Mouse (Mus musculus) left cerebral cortex, adult 18-20 months (tissue): ENCODE measurements around the gene Prdm16. TPM values are rescaled to one million over a fixed set of nuclear protein-coding genes. Genes with fewer than 3 reads are reported as not detected.

Experiments
- DNase-seq, 2 experiments: peaks; one replicate each; pipeline ENCODE4 v3.0.0; 2021 to 2022; ENCODE audit warnings: low spot score in 2 of 2, mixed read lengths in 1 of 2
- total RNA-seq, 2 experiments: library from RNA; stranded (reverse); gene quantifications; 2 replicates each; pipeline ENCODE4 v1.2.3; 2021

The Prdm16 gene
- total RNA-seq, 2 experiments from 2014 or later: 8.3 to 8.8 TPM

GRCm38 (mm10) chr4:154607724-154608123 lies 28.9 kb downstream of the Prdm16 start:
- no peak for DNase-seq

- DNase-seq: no peak
Observed at GRCm38 (mm10) chr4:154604442-154604830, 32.2 kb downstream of the Prdm16 start.

- DNase-seq: no peak
Observed at GRCm38 (mm10) chr4:154603663-154604441, 32.8 kb downstream of the Prdm16 start.

- no peak for DNase-seq
Observed at GRCm38 (mm10) chr4:154602409-154602808, 34.3 kb downstream of the Prdm16 start.

- DNase-seq: no peak
Observed at GRCm38 (mm10) chr4:154601006-154601405, 35.7 kb downstream of the Prdm16 start.

- DNase-seq: no peak
Observed at GRCm38 (mm10) chr4:154599977-154600376, 36.7 kb downstream of the Prdm16 start.

- DNase-seq: no peak
Observed at GRCm38 (mm10) chr4:154598357-154598756, 38.3 kb downstream of the Prdm16 start.

- DNase-seq: no peak
Observed at GRCm38 (mm10) chr4:154596805-154597204, 39.9 kb downstream of the Prdm16 start.

GRCm38 (mm10) chr4:154594761-154595556 lies 41.7 kb downstream of the Prdm16 start:
- DNase-seq: no peak

GRCm38 (mm10) chr4:154594116-154594760 lies 42.4 kb downstream of the Prdm16 start:
- no peak for DNase-seq

- no peak for DNase-seq
Observed at GRCm38 (mm10) chr4:154592562-154592961, 44.1 kb downstream of the Prdm16 start.

- no peak for DNase-seq
Observed at GRCm38 (mm10) chr4:154590910-154591309, 45.8 kb downstream of the Prdm16 start.

- DNase-seq: no peak
Observed at GRCm38 (mm10) chr4:154586334-154586733, 50.3 kb downstream of the Prdm16 start.

- no peak for DNase-seq
Observed at GRCm38 (mm10) chr4:154585779-154586178, 50.9 kb downstream of the Prdm16 start.

- no peak for DNase-seq
Observed at GRCm38 (mm10) chr4:154583712-154584111, 53.0 kb downstream of the Prdm16 start.

- no peak for DNase-seq
Observed at GRCm38 (mm10) chr4:154582607-154583236, 54.0 kb downstream of the Prdm16 start.

GRCm38 (mm10) chr4:154581261-154581886 lies 55.3 kb downstream of the Prdm16 start:
- no peak for DNase-seq

- DNase-seq: no peak
Observed at GRCm38 (mm10) chr4:154574208-154574875, 62.3 kb downstream of the Prdm16 start.

- DNase-seq: no peak
Observed at GRCm38 (mm10) chr4:154570451-154570881, 66.2 kb downstream of the Prdm16 start.

- no peak for DNase-seq
Observed at GRCm38 (mm10) chr4:154569845-154570244, 66.8 kb downstream of the Prdm16 start.
